Mouse (Mus musculus) neural tube, embryonic 13.5 days (tissue): ENCODE results near the gene Nploc4. TPM values are rescaled to one million over a fixed set of nuclear protein-coding genes. Genes with fewer than 3 reads are reported as not detected.
"Not testable (repeated sequence)": the region's sequence is repeated elsewhere in the genome, so short reads cannot be mapped to it uniquely, and the experiment has no call there.

ENCODE experiments used
- ATAC-seq: fragments of 200-750 bp; cut with Nextera tagmentation; 2 replicates; pipeline ENCODE4 v1.8.0; 2017; ENCODE audit warnings: low read depth, mild to moderate bottlenecking, moderate TSS enrichment, moderate library complexity
- H3K27ac ChIP-seq: fragments of 300-500 bp; sonication (generic); replicated peaks from 2 replicates; pipeline ENCODE4 v1.5.1; 2015; ENCODE audit warnings: moderate library complexity, mild to moderate bottlenecking, inconsistent platforms
- H3K27me3 ChIP-seq: fragments of 300-500 bp; sonication (generic); 2 replicates; pipeline ENCODE4 v1.6.1; 2015; ENCODE audit warnings: mild to moderate bottlenecking, inconsistent platforms
- H3K36me3 ChIP-seq: fragments of 300-500 bp; sonication (generic); 2 replicates; pipeline ENCODE4 v1.6.1; 2015; ENCODE audit warnings: mild to moderate bottlenecking, inconsistent platforms
- H3K4me1 ChIP-seq: fragments of 300-500 bp; sonication (generic); replicated peaks from 2 replicates; pipeline ENCODE4 v1.6.1; 2015; ENCODE audit warnings: inconsistent platforms
- H3K4me2 ChIP-seq: fragments of 300-500 bp; sonication (generic); 2 replicates; pipeline ENCODE4 v1.6.1; 2015; ENCODE audit warnings: inconsistent platforms, mild to moderate bottlenecking, moderate library complexity
- H3K4me3 ChIP-seq: fragments of 300-500 bp; sonication (generic); 2 replicates; pipeline ENCODE4 v1.5.1; 2015; ENCODE audit warnings: mild to moderate bottlenecking, inconsistent platforms
- H3K9ac ChIP-seq: fragments of 300-500 bp; sonication (generic); 2 replicates; pipeline ENCODE4 v1.6.1; 2015; ENCODE audit warnings: moderate library complexity, mild to moderate bottlenecking, inconsistent platforms
- H3K9me3 ChIP-seq: fragments of 300-500 bp; sonication (generic); 2 replicates; pipeline ENCODE4 v1.6.1; 2016; ENCODE audit warnings: inconsistent platforms
- WGBS: fragments of 180-500 bp; shearing (Covaris S2); methylation state at CpG from one replicate; pipeline ENCODE4 v1.1.7; 2015; 5-methylcytosine and 5-hydroxymethylcytosine counted together
- polyA plus RNA-seq: library from polyadenylated mRNA; unstranded; fragments of >200 nt; fragmentation: Nextera tagmentation; extraction: Ambion mirVana; gene quantifications from 2 replicates; pipeline ENCODE4 v1.2.1, GENCODE M21; 2015

Nploc4 gene
- polyA plus RNA-seq, 1 experiment from 2014 or later = 33.8 TPM

- no peak overlapping the region for H3K4me3 ChIP-seq
- peaks cover 4% of the 10 kb centered on the region; the same call in 1 of the 2 replicates for H3K4me1 ChIP-seq
- peaks cover 79% of the 10 kb centered on the region for H3K36me3 ChIP-seq
- H3K9ac ChIP-seq = no peak overlapping the region
- 94% methylated on average over 3 of the region's 3 CpGs for WGBS
- ATAC-seq = no peak
- H3K4me2 ChIP-seq = no peak overlapping the region
- no peaks in the 10 kb centered on the region for H3K27me3 ChIP-seq
- H3K9me3 ChIP-seq = no peaks in the 10 kb centered on the region
- no peak overlapping the region for H3K27ac ChIP-seq
These were observed 10.8 kb downstream of the Nploc4 start for GRCm38 (mm10) chr11:120426727-120427126.

GRCm38 (mm10) chr11:120423569-120424295 is 13.8 kb downstream of the Nploc4 start:
- Histone ChIP-seq H3K4me1 (peaks cover 4% of the 10 kb centered on the region; the same call in 1 of the 2 replicates), H3K27me3 (no peaks in the 10 kb centered on the region), H3K9ac (no peak overlapping the region), H3K9me3 (no peaks in the 10 kb centered on the region), H3K27ac (no peak overlapping the region), H3K36me3 (peaks cover 86% of the 10 kb centered on the region), H3K4me2 (no peak overlapping the region), H3K4me3 (no peak overlapping the region)
- ATAC-seq = no peak
- WGBS = 69% methylated on average over 9 of the region's 9 CpGs

GRCm38 (mm10) chr11:120422651-120423568 is 14.6 kb downstream of the Nploc4 start:
- Histone ChIP-seq H3K4me1 (peaks cover 4% of the 10 kb centered on the region; the same call in 1 of the 2 replicates), H3K9me3 (no peaks in the 10 kb centered on the region), H3K4me2 (no peak overlapping the region), H3K27me3 (no peaks in the 10 kb centered on the region), H3K36me3 (peaks cover 86% of the 10 kb centered on the region), H3K9ac (no peak overlapping the region), H3K27ac (0 out of 2 replicates have a peak overlapping the region, but pooled peaks have one; percentile 18), H3K4me3 (no peak overlapping the region)
- 74% methylated on average over 13 of the region's 13 CpGs for WGBS
- no peak for ATAC-seq

- 53% methylated on average over 1 of the region's 1 CpGs for WGBS
- peaks cover 92% of the 10 kb centered on the region for H3K36me3 ChIP-seq
- ATAC-seq = no peak
- H3K4me3 ChIP-seq = no peak overlapping the region
- H3K27me3 ChIP-seq = no peaks in the 10 kb centered on the region
- H3K27ac ChIP-seq = no peak overlapping the region
- H3K9ac ChIP-seq = no peak overlapping the region
- peaks cover 4% of the 10 kb centered on the region; the same call in 1 of the 2 replicates for H3K4me1 ChIP-seq
- H3K9me3 ChIP-seq = no peaks in the 10 kb centered on the region
- H3K4me2 ChIP-seq = no peak overlapping the region
These were observed 18.9 kb downstream of the Nploc4 start for GRCm38 (mm10) chr11:120418592-120418991.

GRCm38 (mm10) chr11:120417852-120418251 is 19.7 kb downstream of the Nploc4 start:
- Histone ChIP-seq H3K36me3 (peaks cover 92% of the 10 kb centered on the region), H3K4me2 (no peak overlapping the region), H3K4me1 (no peaks in the 10 kb centered on the region), H3K27ac (no peak overlapping the region), H3K9me3 (no peaks in the 10 kb centered on the region), H3K27me3 (no peaks in the 10 kb centered on the region), H3K9ac (no peak overlapping the region), H3K4me3 (no peak overlapping the region)
- WGBS = 90% methylated on average over 7 of the region's 7 CpGs
- ATAC-seq = no peak

- H3K9ac ChIP-seq, H3K4me2 ChIP-seq, H3K27me3 ChIP-seq, H3K4me1 ChIP-seq, H3K9me3 ChIP-seq, H3K27ac ChIP-seq, H3K4me3 ChIP-seq, ATAC-seq: not testable (repeated sequence)
- H3K36me3 ChIP-seq = peaks cover 93% of the 10 kb centered on the region
- whole genome bisulfite sequencing = 96% methylated on average over 7 of the region's 10 CpGs
These were observed 23.9 kb downstream of the Nploc4 start for GRCm38 (mm10) chr11:120413621-120414020.

GRCm38 (mm10) chr11:120406445-120406844 is 31.1 kb downstream of the Nploc4 start:
- peaks cover 98% of the 10 kb centered on the region for H3K36me3 ChIP-seq
- WGBS = 92% methylated on average over 1 of the region's 1 CpGs
- H3K4me2 ChIP-seq = no peak overlapping the region
- no peaks in the 10 kb centered on the region for H3K9me3 ChIP-seq
- no peak overlapping the region for H3K4me3 ChIP-seq
- H3K9ac ChIP-seq = no peak overlapping the region
- no peaks in the 10 kb centered on the region for H3K4me1 ChIP-seq
- ATAC-seq = no peak
- H3K27ac ChIP-seq = no peak overlapping the region
- H3K27me3 ChIP-seq = no peaks in the 10 kb centered on the region

GRCm38 (mm10) chr11:120405867-120406266 is 31.6 kb downstream of the Nploc4 start:
- ATAC-seq = no peak
- Histone ChIP-seq H3K27ac (no peak overlapping the region), H3K36me3 (peaks cover 98% of the 10 kb centered on the region), H3K4me1 (no peaks in the 10 kb centered on the region), H3K9ac (no peak overlapping the region), H3K4me3 (no peak overlapping the region), H3K4me2 (no peak overlapping the region), H3K27me3 (no peaks in the 10 kb centered on the region), H3K9me3 (no peaks in the 10 kb centered on the region)
- 90% methylated on average over 3 of the region's 3 CpGs for WGBS

GRCm38 (mm10) chr11:120404814-120405213 is 32.7 kb downstream of the Nploc4 start:
- 93% methylated on average over 1 of the region's 1 CpGs for WGBS
- no peak overlapping the region for H3K27ac ChIP-seq
- no peak for ATAC-seq
- H3K4me1 ChIP-seq = no peaks in the 10 kb centered on the region
- H3K9ac ChIP-seq = no peak overlapping the region
- H3K36me3 ChIP-seq = peaks cover 98% of the 10 kb centered on the region
- no peaks in the 10 kb centered on the region for H3K9me3 ChIP-seq
- H3K4me3 ChIP-seq = no peak overlapping the region
- no peak overlapping the region for H3K4me2 ChIP-seq
- no peaks in the 10 kb centered on the region for H3K27me3 ChIP-seq

- Histone ChIP-seq H3K4me3 (no peak overlapping the region), H3K4me2 (no peak overlapping the region), H3K36me3 (peaks cover 88% of the 10 kb centered on the region), H3K9me3 (no peaks in the 10 kb centered on the region), H3K4me1 (no peaks in the 10 kb centered on the region), H3K27me3 (no peaks in the 10 kb centered on the region), H3K27ac (no peak overlapping the region), H3K9ac (no peak overlapping the region)
- ATAC-seq = no peak
- 94% methylated on average over 2 of the region's 2 CpGs for WGBS
These were observed 38.2 kb downstream of the Nploc4 start for GRCm38 (mm10) chr11:120399319-120399718.

- Histone ChIP-seq H3K27ac (no peak overlapping the region), H3K36me3 (peaks cover 87% of the 10 kb centered on the region), H3K4me3 (no peak overlapping the region), H3K4me1 (no peaks in the 10 kb centered on the region), H3K9me3 (no peaks in the 10 kb centered on the region), H3K27me3 (no peaks in the 10 kb centered on the region), H3K9ac (no peak overlapping the region), H3K4me2 (no peak overlapping the region)
- ATAC-seq = no peak
- 68% methylated on average over 2 of the region's 2 CpGs for WGBS
These were observed 39.9 kb downstream of the Nploc4 start for GRCm38 (mm10) chr11:120397602-120398001.

- H3K9ac ChIP-seq = no peak overlapping the region
- H3K4me3 ChIP-seq = no peak overlapping the region
- H3K4me1 ChIP-seq = no peaks in the 10 kb centered on the region; the same call in 1 of the 2 replicates
- H3K27ac ChIP-seq = no peak overlapping the region
- 82% methylated on average over 4 of the region's 4 CpGs for WGBS
- no peak for ATAC-seq
- no peak overlapping the region for H3K4me2 ChIP-seq
- peaks cover 77% of the 10 kb centered on the region for H3K36me3 ChIP-seq
- H3K27me3 ChIP-seq = no peaks in the 10 kb centered on the region
- H3K9me3 ChIP-seq = no peaks in the 10 kb centered on the region
These were observed 41.8 kb downstream of the Nploc4 start for GRCm38 (mm10) chr11:120395661-120396060.
